Mouse (Mus musculus) ES-E14 (cell line): ENCODE results near the gene Dcaf11. TPM values are rescaled to one million over a fixed set of nuclear protein-coding genes. Genes with fewer than 3 reads are reported as not detected.

Experiments used
- DNase-seq: peaks from one replicate; pipeline ENCODE4 v3.0.0-alpha.2; 2013; ENCODE audit warnings: low read depth, low spot score
- H3K27ac ChIP-seq: 2 replicates; pipeline ENCODE4 v1.5.1; 2012; ENCODE audit warnings: low read depth, mild to moderate bottlenecking, low read length, moderate library complexity, mixed read lengths; ENCODE audit not compliant: poor library complexity, insufficient read depth, severe bottlenecking
- H3K36me3 ChIP-seq: 2 replicates; pipeline ENCODE4 v1.6.1; 2012; ENCODE audit warnings: mild to moderate bottlenecking, low read length, moderate library complexity, mixed read lengths; ENCODE audit not compliant: control insufficient read depth, poor library complexity, insufficient read depth, severe bottlenecking
- H3K4me1 ChIP-seq, 2 experiments: fragments of 150-350 bp in 1 of 2; sonication (generic) in 1 of 2; 2 replicates each; pipeline ENCODE4 v1.6.1; 2012; ENCODE audit warnings: low read length in 2 of 2, mild to moderate bottlenecking in 1 of 2, mixed read lengths in 1 of 2; ENCODE audit not compliant: control insufficient read depth in 2 of 2, insufficient read depth in 2 of 2, poor library complexity in 1 of 2
- H3K4me3 ChIP-seq, 2 experiments: fragments of 150-350 bp in 1 of 2; sonication (generic) in 1 of 2; 2 replicates each; pipeline ENCODE4 v1.5.1; 2012; ENCODE audit warnings: low read length in 2 of 2, low read depth in 1 of 2, mild to moderate bottlenecking in 1 of 2, mixed read lengths in 1 of 2; ENCODE audit not compliant: insufficient read depth in 1 of 2, poor library complexity in 1 of 2, severe bottlenecking in 1 of 2
- H3K9ac ChIP-seq: 2 replicates; pipeline ENCODE4 v1.6.1; 2012; ENCODE audit warnings: low read depth, mild to moderate bottlenecking, low read length, mixed read lengths; ENCODE audit not compliant: poor library complexity, insufficient read depth, severe bottlenecking
- H3K9me3 ChIP-seq: fragments of 150-350 bp; sonication (generic); 2 replicates; pipeline ENCODE4 v1.6.1; 2012; ENCODE audit warnings: low read depth, mild to moderate bottlenecking, low read length; ENCODE audit not compliant: control insufficient read depth, insufficient read depth
- CHD2 ChIP-seq: IDR thresholded peaks from 2 replicates; pipeline ENCODE4 v1.6.1; 2014; ENCODE audit warnings: mild to moderate bottlenecking, low read depth, low read length, inconsistent platforms
- HCFC1 ChIP-seq: IDR thresholded peaks from 2 replicates; pipeline ENCODE4 v1.6.1; 2012; ENCODE audit warnings: low read length, inconsistent platforms, borderline replicate concordance; ENCODE audit not compliant: insufficient read depth
- MAFK ChIP-seq: IDR thresholded peaks from 2 replicates; pipeline ENCODE4 v1.6.1; 2014; ENCODE audit warnings: mild to moderate bottlenecking, low read depth, low read length, inconsistent platforms; ENCODE audit not compliant: insufficient read depth
- ZC3H11A ChIP-seq: IDR thresholded peaks from 2 replicates; pipeline ENCODE4 v1.6.1; 2012; ENCODE audit warnings: low read depth, mild to moderate bottlenecking, inconsistent platforms, low read length, borderline replicate concordance
- ZNF384 ChIP-seq: IDR thresholded peaks from 2 replicates; pipeline ENCODE4 v1.6.1; 2012; ENCODE audit warnings: low read depth, low read length, inconsistent platforms
- in situ Hi-C, 2 experiments: fragments of 600-800 bp; cut with MboI; formaldehyde crosslinking; loops; one replicate each; pipeline ENCODE4 v1.15.1; 2025; ENCODE audit warnings: low sequenced_read_pairs in 2 of 2, inconsistent platforms in 1 of 2; ENCODE audit not compliant: unreplicated experiment in 2 of 2
- total RNA-seq: library from RNA; depleted of rRNA; stranded (reverse); fragments of 300-350 nt; gene quantifications from 2 replicates; pipeline ENCODE4 v1.2.3, GENCODE M21; 2012

The Dcaf11 gene
- total RNA-seq, 1 experiment: 17.5 TPM

GRCm38 (mm10) chr14:55586149-55586548 lies 26.3 kb downstream of the Dcaf11 start:
- TF ChIP-seq MAFK: peak; percentile 30; the same call in 1 of the 2 replicates
- no peak for TF ChIP-seq HCFC1
- no peak overlapping the region for H3K9ac ChIP-seq

GRCm38 (mm10) chr14:55589271-55589670 lies 29.5 kb downstream of the Dcaf11 start:
- Histone ChIP-seq H3K27ac (no peak overlapping the region), H3K4me3 (no peak overlapping the region), H3K36me3 (peaks cover 2% of the 10 kb centered on the region; the same call in 1 of the 2 replicates), H3K9me3 (no peaks in the 10 kb centered on the region), H3K9ac (no peak overlapping the region), H3K4me1 (peaks cover 3 to 5% of the 10 kb centered on the region in 2 experiments; a peak in 2 of 4 replicates)
- DNase-seq: no peak
- TF ChIP-seq ZC3H11A: no peak
- TF ChIP-seq ZNF384: no peak
- TF ChIP-seq MAFK: no peak
- TF ChIP-seq CHD2: no peak
- no peak for TF ChIP-seq HCFC1
- in situ Hi-C loops: no loop called here

More at GRCm38 (mm10) chr14:55586149-55586548, 26.3 kb downstream of the Dcaf11 start:
- H3K36me3 ChIP-seq: peaks cover 3% of the 10 kb centered on the region; the same call in 1 of the 2 replicates
- in situ Hi-C loops: no loop called here
- no peak for DNase-seq
- no peaks in the 10 kb centered on the region for H3K9me3 ChIP-seq
- H3K4me1 ChIP-seq: peaks cover 0 to 11% of the 10 kb centered on the region in 2 experiments; a peak in 2 of 4 replicates
- H3K27ac ChIP-seq: no peak overlapping the region
- no peak overlapping the region for H3K4me3 ChIP-seq

GRCm38 (mm10) chr14:55589771-55590448 lies 30.1 kb downstream of the Dcaf11 start:
- H3K4me1 ChIP-seq: peaks cover 3% of the 10 kb centered on the region in 2 experiments; a peak in 2 of 4 replicates
- in situ Hi-C loops: loop anchor here in 1 of 2 experiments (5.0 kb wide), 1 partner anchor 48 kb away; the partner anchor contains the start of gene Pck2

GRCm38 (mm10) chr14:55590748-55591330 lies 31.0 kb downstream of the Dcaf11 start, which contains the start of gene Psme2:
Gene Psme2 (minus strand): TSS chr14:55591113.
- peak within 1 kb of the TSS; percentile 81 to 86 for H3K4me3 ChIP-seq
- peaks cover 0 to 3% of the 10 kb centered on the region in 2 experiments; a peak in 1 of 4 replicates for H3K4me1 ChIP-seq
- H3K27ac ChIP-seq: peak within 1 kb of the TSS; percentile 75
- DNase-seq: peak; percentile 97
- H3K9ac ChIP-seq: peak within 1 kb of the TSS; percentile 85
- H3K9me3 ChIP-seq: no peaks in the 10 kb centered on the region
- no peak for TF ChIP-seq HCFC1
- TF ChIP-seq ZC3H11A: no peak
- no peak for TF ChIP-seq MAFK
- in situ Hi-C loops: loop anchor here in 1 of 2 experiments (5.0 kb wide), 1 partner anchor 49 kb away; the partner anchor contains the start of gene Pck2
- H3K36me3 ChIP-seq: peaks cover 11% of the 10 kb centered on the region; the same call in 1 of the 2 replicates

More at GRCm38 (mm10) chr14:55589771-55590448, 30.1 kb downstream of the Dcaf11 start:
- Histone ChIP-seq H3K36me3 (peaks cover 3% of the 10 kb centered on the region; the same call in 1 of the 2 replicates), H3K27ac (no peak overlapping the region), H3K9ac (no peak overlapping the region), H3K4me3 (peak overlapping the region; percentile 81 to 86; a peak in 3 of 4 replicates), H3K9me3 (no peaks in the 10 kb centered on the region)
- TF ChIP-seq HCFC1 (no peak), MAFK (no peak), ZC3H11A (no peak), ZNF384 (no peak), CHD2 (no peak)
- no peak for DNase-seq
